ENCODE assay signal across 8 mouse cellular contexts in genomic region chr9:77910270-77911240, GRCm38 (mm10). TPM values are rescaled to one million over a fixed set of nuclear protein-coding genes. Genes with fewer than 3 reads are reported as not detected.
DNase-seq lines count a peak whose midpoint lies in the region; ATAC-seq and TF ChIP-seq lines count a peak whose summit lies in the region.

No protein-coding gene starts in this region.

- peak; percentile 91 for DNase-seq in brain, embryonic 14.5 days (ENCODE audit: low read depth)
- DNase-seq in midbrain, postnatal 0 days (ENCODE audit: low spot score), result peak; percentile 87
- peak; percentile 73 to 91 for DNase-seq in spleen, postnatal 10 days (ENCODE audit: low spot score in 2 of 2)

- under 1% methylated on average over 68 of the region's 68 CpGs for WGBS in heart, embryonic 11.5 days (ENCODE audit: insufficient replicate concordance)
- under 1% methylated on average over 68 of the region's 68 CpGs for WGBS in kidney, embryonic 15.5 days
- under 1% methylated on average over 65 of the region's 68 CpGs for whole genome bisulfite sequencing in limb, embryonic 15.5 days
- under 1% methylated on average over 67 of the region's 68 CpGs for WGBS in midbrain, postnatal 0 days

- peak; percentile 98 for ATAC-seq in erythroblast, adult 5-6 weeks (replicated peaks; ENCODE audit: low FRiP score, poor library complexity, severe bottlenecking)
- peak; percentile 99 for ATAC-seq in heart, embryonic 11.5 days (replicated peaks; ENCODE audit: insufficient number of reproducible peaks, low FRiP score, low TSS enrichment)
- peak; percentile 99 for ATAC-seq in kidney, embryonic 15.5 days (replicated peaks; ENCODE audit: low FRiP score)
- peak; percentile 99 for ATAC-seq in limb, embryonic 15.5 days (ENCODE audit: insufficient number of reproducible peaks, low FRiP score, low TSS enrichment, low read depth)
- peak; percentile 97 for ATAC-seq in midbrain, postnatal 0 days (ENCODE audit: low FRiP score)

- no peaks in the 10 kb centered on the region for H3K27me3 ChIP-seq in C2C12 (ENCODE audit: control insufficient read depth, insufficient read depth, insufficient read length)
- H3K27me3 ChIP-seq in heart, embryonic 11.5 days (ENCODE audit: control insufficient read depth, insufficient read depth, low read length), result no peaks in the 10 kb centered on the region
- no peaks in the 10 kb centered on the region for H3K27me3 ChIP-seq in kidney, embryonic 15.5 days
- no peaks in the 10 kb centered on the region for H3K27me3 ChIP-seq in limb, embryonic 15.5 days
- no peaks in the 10 kb centered on the region for H3K27me3 ChIP-seq in midbrain, postnatal 0 days (ENCODE audit: insufficient read depth, low read length)

- H3K79me3 ChIP-seq in C2C12 (ENCODE audit: low read depth), result no peaks in the 10 kb centered on the region

- H3K4me1 ChIP-seq in heart, embryonic 11.5 days (ENCODE audit: control insufficient read depth, insufficient read depth, low read length), result peaks cover 10% of the 10 kb centered on the region
- H3K4me1 ChIP-seq in kidney, embryonic 15.5 days, result peaks cover 29% of the 10 kb centered on the region
- H3K4me1 ChIP-seq in limb, embryonic 15.5 days, result peaks cover 8% of the 10 kb centered on the region; the same call in 1 of the 2 replicates
- H3K4me1 ChIP-seq in midbrain, postnatal 0 days (ENCODE audit: insufficient read depth, low read length), result no peaks in the 10 kb centered on the region

- H3K9ac ChIP-seq in heart, embryonic 11.5 days (ENCODE audit: low read depth, low read length), result peak overlapping the region; percentile 84
- peak overlapping the region; percentile 57 for H3K9ac ChIP-seq in kidney, embryonic 15.5 days
- H3K9ac ChIP-seq in limb, embryonic 15.5 days, result peak overlapping the region; percentile 72
- H3K9ac ChIP-seq in midbrain, postnatal 0 days (replicated peaks; ENCODE audit: low read length, poor library complexity, severe bottlenecking), result peak overlapping the region; percentile 74

- H3K36me3 ChIP-seq in C2C12 (ENCODE audit: control insufficient read depth, insufficient read depth), result no peaks in the 10 kb centered on the region
- H3K36me3 ChIP-seq in heart, embryonic 11.5 days (ENCODE audit: control insufficient read depth, insufficient read depth, low read length), result no peaks in the 10 kb centered on the region
- no peaks in the 10 kb centered on the region for H3K36me3 ChIP-seq in kidney, embryonic 15.5 days
- no peaks in the 10 kb centered on the region for H3K36me3 ChIP-seq in limb, embryonic 15.5 days
- no peaks in the 10 kb centered on the region for H3K36me3 ChIP-seq in midbrain, postnatal 0 days (ENCODE audit: insufficient read depth, low read length)

- H3K4me2 ChIP-seq in heart, embryonic 11.5 days, result peak overlapping the region; percentile 65
- peak overlapping the region; percentile 66 for H3K4me2 ChIP-seq in kidney, embryonic 15.5 days
- H3K4me2 ChIP-seq in limb, embryonic 15.5 days, result peak overlapping the region; percentile 65
- peak overlapping the region; percentile 64 for H3K4me2 ChIP-seq in midbrain, postnatal 0 days (ENCODE audit: low read depth, low read length, poor library complexity, severe bottlenecking)

- peak overlapping the region; percentile 80 for H3ac ChIP-seq in C2C12 (ENCODE audit: control insufficient read depth, insufficient read length, low read depth)

- no peak for TF ChIP-seq CTCF in C2C12 (IDR thresholded peaks at IDR 0.05; ENCODE audit: control insufficient read depth, insufficient read depth, insufficient read length)
- TF ChIP-seq CTCF in brain, embryonic 14.5 days (IDR thresholded peaks at IDR 0.05; ENCODE audit: borderline replicate concordance, extremely low read depth, insufficient read depth, insufficient read length), result no peak
- no peak for TF ChIP-seq CTCF in midbrain, postnatal 0 days (IDR thresholded peaks at IDR 0.05)

- H3K9me3 ChIP-seq in heart, embryonic 11.5 days (replicated peaks; ENCODE audit: control insufficient read depth, low read length), result no peaks in the 10 kb centered on the region
- H3K9me3 ChIP-seq in kidney, embryonic 15.5 days (replicated peaks), result no peaks in the 10 kb centered on the region
- no peaks in the 10 kb centered on the region for H3K9me3 ChIP-seq in limb, embryonic 15.5 days
- no peaks in the 10 kb centered on the region for H3K9me3 ChIP-seq in midbrain, postnatal 0 days (ENCODE audit: low read length)

- peak overlapping the region; percentile 89 for H3K27ac ChIP-seq in heart, embryonic 11.5 days (ENCODE audit: low read depth, low read length)
- peak overlapping the region; percentile 98 for H3K27ac ChIP-seq in kidney, embryonic 15.5 days
- peak overlapping the region; percentile 98 for H3K27ac ChIP-seq in limb, embryonic 15.5 days
- peak overlapping the region; percentile 86 for H3K27ac ChIP-seq in midbrain, postnatal 0 days (ENCODE audit: low read depth, low read length)

- peak overlapping the region; percentile 51 for H3K4me3 ChIP-seq in C2C12 (ENCODE audit: insufficient read depth, poor library complexity, severe bottlenecking)
- H3K4me3 ChIP-seq in heart, embryonic 11.5 days (ENCODE audit: low read depth, low read length), result peak overlapping the region; percentile 75
- peak overlapping the region; percentile 64 for H3K4me3 ChIP-seq in kidney, embryonic 15.5 days (replicated peaks)
- H3K4me3 ChIP-seq in limb, embryonic 15.5 days, result peak overlapping the region; percentile 67
- H3K4me3 ChIP-seq in midbrain, postnatal 0 days (ENCODE audit: low read depth, low read length), result peak overlapping the region; percentile 57

- H3K79me2 ChIP-seq in C2C12 (ENCODE audit: control insufficient read depth, insufficient read depth), result peaks cover 7% of the 10 kb centered on the region

- peak; percentile 61 for TF ChIP-seq POLR2A in brain, embryonic 14.5 days (IDR thresholded peaks at IDR 0.05; ENCODE audit: borderline replicate concordance, extremely low read depth, insufficient read depth, insufficient read length, poor library complexity, severe bottlenecking)

TF ChIP-seq in C2C12, 6 proteins besides CTCF, POLR2A, EP300 and RAD21:
- TF ChIP-seq MAX (IDR thresholded peaks at IDR 0.05) (peak; percentile 63), FOSL1 (IDR thresholded peaks at IDR 0.05; ENCODE audit: insufficient read depth, low read length, poor library complexity, severe bottlenecking) (no peak)
TF ChIP-seq in C2C12: peak in this region for 1.

RNA-seq across cellular contexts. Expression of gene Elovl5, which starts 6.6 kb away (rescaled TPM):
- polyA plus RNA-seq in C2C12 (2012; fragmentation: generic; extraction: Trizol), result 33.9 TPM
- polyA plus RNA-seq in brain, embryonic 14.5 days (2012; rRNA removed), result 60.7 and 61.5 TPM in 2 replicates
- total RNA-seq in erythroblast, adult 5-6 weeks (2015; ENCODE audit: low replicate concordance), result 19.0 and 21.7 TPM in 2 replicates
- 22.0 and 22.2 TPM in 2 replicates for total RNA-seq in erythroblast, adult 5-6 weeks (2017; ENCODE audit: low replicate concordance)
- polyA plus RNA-seq in heart, embryonic 11.5 days (2014; fragmentation: Nextera tagmentation; extraction: Ambion mirVana), result 91.2 and 102 TPM in 2 replicates
- polyA plus RNA-seq in kidney, embryonic 15.5 days (2015; fragmentation: Nextera tagmentation; extraction: Ambion mirVana), result 88.5 and 93.2 TPM in 2 replicates
- 64.3 and 66.2 TPM in 2 replicates for polyA plus RNA-seq in limb, embryonic 15.5 days (2015; fragmentation: Nextera tagmentation; extraction: Ambion mirVana)
- total RNA-seq in midbrain, postnatal 0 days (2014; rRNA removed), result 79.4 and 80.0 TPM in 2 replicates
- 58.4 and 59.2 TPM in 2 replicates for polyA plus RNA-seq in midbrain, postnatal 0 days (2015; fragmentation: Nextera tagmentation; extraction: Ambion mirVana)

Comparison
In these comparisons a context has a peak if more than half of its experiments do, and no peak if none do; other contexts are left out.
1. Peak in every context shown above with its lines: DNase-seq, ATAC-seq, H3K4me3 ChIP-seq and H3K27ac ChIP-seq.